Mouse (Mus musculus) thymus, postnatal 0 days (tissue): Measurements from ENCODE around the gene Gimap3. TPM values are rescaled to one million over a fixed set of nuclear protein-coding genes. Genes with fewer than 3 reads are reported as not detected.
A peak's percentile ranks its signal among the peaks of the same experiment; 100 is the strongest.

Experiments
- DNase-seq: peaks from one replicate; pipeline ENCODE4 v3.0.0-alpha.2; 2015; ENCODE audit warnings: low spot score
- polyA plus RNA-seq: library from polyadenylated mRNA; unstranded; fragments of >200 nt; fragmentation: Nextera tagmentation; extraction: Ambion mirVana; gene quantifications from 2 replicates; pipeline ENCODE4 v1.2.1, GENCODE M21; 2015

Gene Gimap3
- polyA plus RNA-seq: 3.6 and 5.3 TPM in 2 replicates

GRCm38 (mm10) chr6:48770696-48771095 is at the start of gene Gimap3:
Gimap3 (minus strand) TSS chr6:48770851.
- no peak for DNase-seq

GRCm38 (mm10) chr6:48817815-48818214 is 47.2 kb upstream of the Gimap3 start:
- peak; percentile 83 for DNase-seq

- DNase-seq: no peak
These were observed 44.4 kb upstream of the Gimap3 start for GRCm38 (mm10) chr6:48815013-48815412.

GRCm38 (mm10) chr6:48809494-48810219 is 39.0 kb upstream of the Gimap3 start:
- no peak for DNase-seq

- no peak for DNase-seq
These were observed 36.1 kb upstream of the Gimap3 start for GRCm38 (mm10) chr6:48806746-48807145.

GRCm38 (mm10) chr6:48804346-48804745 is 33.7 kb upstream of the Gimap3 start:
- no peak for DNase-seq

GRCm38 (mm10) chr6:48803406-48804051 is 32.9 kb upstream of the Gimap3 start:
- no peak for DNase-seq

- peak; percentile 47 for DNase-seq
These were observed 31.2 kb upstream of the Gimap3 start for GRCm38 (mm10) chr6:48801897-48802296.

GRCm38 (mm10) chr6:48787867-48788266 is 17.2 kb upstream of the Gimap3 start:
- DNase-seq: no peak

GRCm38 (mm10) chr6:48785601-48786000 is 14.9 kb upstream of the Gimap3 start:
- no peak for DNase-seq

GRCm38 (mm10) chr6:48785189-48785588 is 14.5 kb upstream of the Gimap3 start:
- DNase-seq: no peak

GRCm38 (mm10) chr6:48784406-48784805 is 13.8 kb upstream of the Gimap3 start:
- no peak for DNase-seq

GRCm38 (mm10) chr6:48772030-48772429 is 1.4 kb upstream of the Gimap3 start:
- peak; percentile 84 for DNase-seq

GRCm38 (mm10) chr6:48768933-48769332 is 1.7 kb downstream of the Gimap3 start:
- DNase-seq: no peak

- DNase-seq: peak; percentile 79
These were observed 2.3 kb downstream of the Gimap3 start for GRCm38 (mm10) chr6:48768178-48768869.

GRCm38 (mm10) chr6:48764496-48764895 is 6.2 kb downstream of the Gimap3 start:
- DNase-seq: no peak

GRCm38 (mm10) chr6:48763567-48764270 is 6.9 kb downstream of the Gimap3 start:
- no peak for DNase-seq

GRCm38 (mm10) chr6:48747091-48747966 is 23.3 kb downstream of the Gimap3 start:
- DNase-seq: peak; percentile 24

GRCm38 (mm10) chr6:48745959-48746889 is 24.4 kb downstream of the Gimap3 start, which contains the start of gene Gimap5:
Gimap5 (plus strand) TSS chr6:48746197.
- peak; percentile 80 for DNase-seq
